Mouse (Mus musculus): ENCODE results near the gene Acoxl. TPM values are rescaled to one million over a fixed set of nuclear protein-coding genes. Genes with fewer than 3 reads are reported as not detected.

Gene Acoxl
- polyA plus RNA-seq, 1 experiment = not detected

DNA sequence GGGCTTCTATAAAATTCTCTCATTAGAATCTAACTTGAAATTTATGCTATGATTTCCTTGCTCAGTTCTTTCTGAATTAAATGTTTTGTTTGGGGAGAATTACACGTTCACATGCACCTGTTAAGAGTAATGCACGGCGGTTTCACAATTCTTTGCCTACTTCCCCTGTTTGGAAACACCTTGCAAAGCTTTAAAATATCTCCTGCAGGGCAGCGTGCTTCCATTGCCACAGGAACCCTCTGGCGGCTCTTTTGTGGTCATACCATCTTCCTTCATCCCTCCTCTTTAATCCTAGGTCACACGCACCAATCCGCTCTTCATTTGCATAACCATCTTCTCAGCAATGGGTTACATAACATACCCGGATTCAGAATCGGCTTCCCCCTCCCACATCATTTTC, 272.9 kb downstream of the Acoxl start:
- no peak overlapping the region for H3K27ac ChIP-seq (ENCODE audit: insufficient read depth, low read length)
- TF ChIP-seq POLR2A (IDR thresholded peaks at IDR 0.05; ENCODE audit: extremely low read depth, insufficient read depth, low read length) (no peak), CTCF (IDR thresholded peaks at IDR 0.05; ENCODE audit: extremely low read depth, insufficient read depth, low read length) (no peak)
- H3K4me3 ChIP-seq (ENCODE audit: insufficient read depth, low read length) = no peak overlapping the region
- no peaks in the 10 kb centered on the region for H3K4me1 ChIP-seq (ENCODE audit: control insufficient read depth, insufficient read depth, low read length)

- TF ChIP-seq CTCF (IDR thresholded peaks at IDR 0.05; ENCODE audit: extremely low read depth, insufficient read depth, low read length) = no peak
- no peak for TF ChIP-seq POLR2A (IDR thresholded peaks at IDR 0.05; ENCODE audit: extremely low read depth, insufficient read depth, low read length)
- Histone ChIP-seq H3K27ac (ENCODE audit: insufficient read depth, low read length) (no peak overlapping the region), H3K4me3 (ENCODE audit: insufficient read depth, low read length) (no peak overlapping the region), H3K4me1 (ENCODE audit: control insufficient read depth, insufficient read depth, low read length) (no peaks in the 10 kb centered on the region)
Observed at GRCm38 (mm10) chr2:128114621-128115020, 275.9 kb downstream of the Acoxl start.

DNA sequence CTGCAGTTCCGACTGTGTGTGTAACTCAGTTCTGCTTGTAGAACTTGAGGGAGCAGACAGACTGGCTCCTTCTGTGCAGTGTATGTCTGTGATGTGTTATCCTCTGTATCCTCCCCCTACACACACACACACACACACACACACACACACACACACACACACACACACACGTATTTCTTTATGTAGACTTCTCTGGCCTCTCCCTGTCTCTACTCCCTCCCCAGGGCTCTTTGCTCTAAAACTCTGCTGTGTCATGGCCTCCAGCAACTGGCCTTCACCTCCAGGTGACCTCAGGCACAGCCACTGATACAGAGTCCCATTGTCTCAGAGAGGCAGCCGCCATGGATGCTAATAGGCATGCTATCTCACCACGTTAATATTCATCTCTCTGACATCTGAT, 276.9 kb downstream of the Acoxl start:
- no peak overlapping the region for H3K4me3 ChIP-seq (ENCODE audit: insufficient read depth, low read length)
- TF ChIP-seq POLR2A (IDR thresholded peaks at IDR 0.05; ENCODE audit: extremely low read depth, insufficient read depth, low read length) (no peak), CTCF (IDR thresholded peaks at IDR 0.05; ENCODE audit: extremely low read depth, insufficient read depth, low read length) (no peak)

GRCm38 (mm10) chr2:128117605-128118004, 278.9 kb downstream of the Acoxl start:
- Histone ChIP-seq H3K4me3 (ENCODE audit: insufficient read depth, low read length) (no peak overlapping the region), H3K4me1 (ENCODE audit: control insufficient read depth, insufficient read depth, low read length) (no peaks in the 10 kb centered on the region), H3K27ac (ENCODE audit: insufficient read depth, low read length) (no peak overlapping the region)
- TF ChIP-seq POLR2A (IDR thresholded peaks at IDR 0.05; ENCODE audit: extremely low read depth, insufficient read depth, low read length) (no peak), CTCF (IDR thresholded peaks at IDR 0.05; ENCODE audit: extremely low read depth, insufficient read depth, low read length) (no peak)

More for the DNA sequence above, 276.9 kb downstream of the Acoxl start:
- Histone ChIP-seq H3K27ac (ENCODE audit: insufficient read depth, low read length) (no peak overlapping the region), H3K4me1 (ENCODE audit: control insufficient read depth, insufficient read depth, low read length) (no peaks in the 10 kb centered on the region)

DNA sequence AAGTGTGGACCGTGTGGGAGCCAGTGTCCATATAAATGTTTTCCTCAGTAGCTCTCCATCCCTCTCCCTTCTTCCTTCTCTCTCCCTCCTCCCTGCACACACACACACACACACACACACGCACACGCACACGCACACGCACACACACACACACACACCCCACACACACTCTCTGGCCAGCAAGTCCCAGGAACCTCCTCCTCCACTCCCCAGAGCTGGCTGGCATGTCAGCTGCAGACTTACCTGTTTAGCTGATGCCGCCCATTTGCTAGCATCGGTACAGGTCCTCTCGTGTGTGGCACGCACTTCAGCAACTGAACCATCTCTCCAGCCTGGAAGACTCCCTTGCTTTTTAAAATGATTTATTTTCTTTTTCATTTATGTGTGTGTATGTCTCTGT, 280.3 kb downstream of the Acoxl start:
- TF ChIP-seq POLR2A (IDR thresholded peaks at IDR 0.05; ENCODE audit: extremely low read depth, insufficient read depth, low read length) = no peak
- no peak for TF ChIP-seq CTCF (IDR thresholded peaks at IDR 0.05; ENCODE audit: extremely low read depth, insufficient read depth, low read length)
- Histone ChIP-seq H3K4me1 (ENCODE audit: control insufficient read depth, insufficient read depth, low read length) (no peaks in the 10 kb centered on the region), H3K4me3 (ENCODE audit: insufficient read depth, low read length) (no peak overlapping the region), H3K27ac (ENCODE audit: insufficient read depth, low read length) (no peak overlapping the region)

GRCm38 (mm10) chr2:128122491-128122890, 283.8 kb downstream of the Acoxl start:
- Histone ChIP-seq H3K4me3 (ENCODE audit: insufficient read depth, low read length) (no peak overlapping the region), H3K27ac (ENCODE audit: insufficient read depth, low read length) (no peak overlapping the region), H3K4me1 (ENCODE audit: control insufficient read depth, insufficient read depth, low read length) (peaks cover 4% of the 10 kb centered on the region)
- TF ChIP-seq CTCF (IDR thresholded peaks at IDR 0.05; ENCODE audit: extremely low read depth, insufficient read depth, low read length) (peak; percentile 87), POLR2A (IDR thresholded peaks at IDR 0.05; ENCODE audit: extremely low read depth, insufficient read depth, low read length) (no peak)

GRCm38 (mm10) chr2:128122891-128123771, 284.5 kb downstream of the Acoxl start:
- Histone ChIP-seq H3K27ac (ENCODE audit: insufficient read depth, low read length) (no peak overlapping the region), H3K4me3 (ENCODE audit: insufficient read depth, low read length) (no peak overlapping the region), H3K4me1 (ENCODE audit: control insufficient read depth, insufficient read depth, low read length) (peaks cover 4% of the 10 kb centered on the region)
- TF ChIP-seq CTCF (IDR thresholded peaks at IDR 0.05; ENCODE audit: extremely low read depth, insufficient read depth, low read length) (0 out of 2 replicates have a peak, but pooled peaks have one; percentile 1), POLR2A (IDR thresholded peaks at IDR 0.05; ENCODE audit: extremely low read depth, insufficient read depth, low read length) (no peak)

DNA sequence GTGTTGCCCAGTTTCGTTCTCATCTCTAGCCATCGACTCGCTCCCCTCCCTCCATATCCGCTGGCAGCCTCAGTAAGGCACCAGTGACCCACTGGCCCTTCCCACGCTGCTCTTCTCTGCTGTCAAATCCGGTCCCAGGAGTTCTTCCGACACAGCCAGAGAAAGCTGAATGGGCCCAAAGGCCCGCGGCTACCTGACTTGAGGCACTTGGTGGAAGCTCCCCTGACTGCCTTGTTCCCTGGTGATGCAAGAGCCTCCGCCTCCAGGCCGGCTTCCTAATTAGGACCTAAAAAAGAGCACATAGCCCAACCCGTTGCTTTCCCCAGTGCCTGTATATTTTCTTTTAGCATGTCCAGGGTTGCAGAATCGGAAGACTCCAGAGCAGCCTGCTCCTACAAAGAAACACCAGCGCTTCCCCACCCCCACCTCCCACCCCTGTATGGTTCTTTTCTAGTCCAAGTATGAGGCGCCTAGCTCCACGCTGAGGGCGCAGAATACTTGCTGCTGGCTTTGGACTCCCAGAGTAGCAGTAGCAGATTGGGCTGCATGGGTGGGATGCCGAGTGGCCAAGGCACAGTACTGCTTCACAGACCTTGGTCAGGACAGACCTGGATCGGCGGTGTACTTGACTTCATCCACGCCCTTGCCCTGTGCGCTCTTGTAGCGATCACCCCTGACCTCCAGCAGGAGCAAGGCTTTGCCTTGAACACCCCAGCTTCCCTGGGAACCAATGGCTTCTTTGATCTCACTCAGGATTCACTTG, 285.4 kb downstream of the Acoxl start:
- Histone ChIP-seq H3K27ac (ENCODE audit: insufficient read depth, low read length) (no peak overlapping the region), H3K4me3 (ENCODE audit: insufficient read depth, low read length) (no peak overlapping the region), H3K4me1 (ENCODE audit: control insufficient read depth, insufficient read depth, low read length) (peaks cover 4% of the 10 kb centered on the region)
- TF ChIP-seq CTCF (IDR thresholded peaks at IDR 0.05; ENCODE audit: extremely low read depth, insufficient read depth, low read length) = no peak
- TF ChIP-seq POLR2A (IDR thresholded peaks at IDR 0.05; ENCODE audit: extremely low read depth, insufficient read depth, low read length) = no peak

DNA sequence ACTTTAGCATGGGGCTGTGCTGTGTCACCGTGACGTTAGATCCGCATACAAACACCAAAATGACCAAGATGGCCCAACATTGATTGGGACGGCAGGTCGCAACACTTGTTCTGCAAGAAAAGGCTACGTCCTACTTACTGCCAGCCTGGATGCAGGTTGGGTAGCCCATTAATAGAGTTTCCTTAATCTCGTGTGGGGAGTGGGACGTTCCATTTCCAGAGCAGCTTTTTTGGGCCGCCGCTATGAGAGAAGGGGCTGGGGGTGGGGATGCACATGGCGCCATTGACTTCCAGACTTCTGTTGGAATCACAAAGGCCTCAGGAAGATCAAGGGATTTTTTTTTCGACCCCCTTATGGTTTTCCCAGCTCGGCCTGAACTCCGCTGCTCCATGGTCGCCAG, 286.0 kb downstream of the Acoxl start:
- Histone ChIP-seq H3K4me3 (ENCODE audit: insufficient read depth, low read length) (no peak overlapping the region; the same call in 1 of the 2 replicates), H3K4me1 (ENCODE audit: control insufficient read depth, insufficient read depth, low read length) (peaks cover 4% of the 10 kb centered on the region)
- TF ChIP-seq POLR2A (IDR thresholded peaks at IDR 0.05; ENCODE audit: extremely low read depth, insufficient read depth, low read length) = no peak
- TF ChIP-seq CTCF (IDR thresholded peaks at IDR 0.05; ENCODE audit: extremely low read depth, insufficient read depth, low read length) = no peak

More for the DNA sequence above, 286.0 kb downstream of the Acoxl start:
- H3K27ac ChIP-seq (ENCODE audit: insufficient read depth, low read length) = no peak overlapping the region

Measured in cortical plate, adult 2 months (tissue).